Mouse (Mus musculus): ENCODE data around the gene Vps9d1. TPM values are rescaled to one million over a fixed set of nuclear protein-coding genes. Genes with fewer than 3 reads are reported as not detected.
"Not testable (repeated sequence)": the region's sequence is repeated elsewhere in the genome, so short reads cannot be mapped to it uniquely, and the experiment has no call there.

Gene Vps9d1
- polyA plus RNA-seq, 1 experiment from 2014 or later = 24.5 TPM

DNA sequence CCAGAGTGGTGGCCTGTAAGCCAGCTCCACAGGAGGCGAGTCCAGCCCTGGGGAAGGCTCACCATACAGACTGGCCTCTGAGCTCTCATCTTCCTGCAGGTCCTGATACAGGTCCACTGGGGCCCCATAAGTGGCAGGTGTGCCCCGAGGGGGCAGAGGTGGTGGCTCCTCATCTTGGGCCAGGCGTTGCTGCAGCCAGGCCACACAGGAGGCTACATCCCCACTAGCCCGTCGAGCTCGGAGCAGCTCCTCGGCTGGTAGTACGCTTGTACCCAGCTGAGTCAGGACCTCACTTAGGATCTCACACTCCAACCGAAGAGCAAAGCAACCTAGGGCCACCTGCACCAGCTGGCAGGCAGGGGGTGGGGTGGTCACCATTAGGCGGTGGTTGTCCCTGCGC is 20.4 kb downstream of the Vps9d1 start:
- 78% methylated on average over 7 of the region's 11 CpGs for WGBS
- Histone ChIP-seq H3K9ac (ENCODE audit: low read depth, low read length) (no peak overlapping the region), H3K36me3 (ENCODE audit: control insufficient read depth, insufficient read depth, low read length) (0 out of 2 replicates have a peak, but pooled peaks cover 7% of the 10 kb centered on the region), H3K4me1 (ENCODE audit: control insufficient read depth, insufficient read depth, low read length) (0 out of 2 replicates have a peak, but pooled peaks cover 6% of the 10 kb centered on the region), H3K27me3 (replicated peaks; ENCODE audit: control insufficient read depth, insufficient read depth, low read length) (peaks cover 8% of the 10 kb centered on the region), H3K4me3 (ENCODE audit: low read depth, low read length) (no peak overlapping the region), H3K27ac (replicated peaks; ENCODE audit: low read depth, low read length) (no peak overlapping the region), H3K9me3 (ENCODE audit: control insufficient read depth, low read length) (no peaks in the 10 kb centered on the region), H3K4me2 (ENCODE audit: low read depth, low read length) (no peak overlapping the region)
- DNase-seq (ENCODE audit: low spot score) = no peak
- no peak for ATAC-seq (ENCODE audit: low read depth)

DNA sequence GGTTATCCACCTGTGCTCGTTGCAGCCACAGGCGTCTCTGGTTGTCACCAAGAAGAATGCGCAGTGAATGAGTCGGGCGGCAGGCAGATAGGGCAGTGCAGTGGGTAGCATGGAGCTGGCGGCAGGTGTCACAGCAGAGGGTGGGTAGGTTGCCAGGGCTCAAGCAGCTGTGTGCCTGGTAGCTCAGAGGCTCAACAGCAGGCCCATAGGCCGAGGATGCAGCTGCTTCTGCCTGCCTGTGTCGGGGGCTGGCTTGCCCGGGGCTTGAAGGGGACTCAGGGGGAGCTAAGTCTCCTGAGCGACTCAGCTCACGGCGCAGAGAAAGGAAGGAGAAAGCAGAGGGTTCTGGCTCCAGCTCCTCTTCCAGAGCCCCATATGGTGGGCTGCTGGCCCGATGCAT is 20.8 kb downstream of the Vps9d1 start:
- Histone ChIP-seq H3K9me3 (ENCODE audit: control insufficient read depth, low read length) (no peaks in the 10 kb centered on the region), H3K9ac (ENCODE audit: low read depth, low read length) (no peak overlapping the region), H3K4me3 (ENCODE audit: low read depth, low read length) (no peak overlapping the region), H3K4me1 (ENCODE audit: control insufficient read depth, insufficient read depth, low read length) (0 out of 2 replicates have a peak, but pooled peaks cover 6% of the 10 kb centered on the region), H3K27ac (replicated peaks; ENCODE audit: low read depth, low read length) (no peak overlapping the region), H3K27me3 (replicated peaks; ENCODE audit: control insufficient read depth, insufficient read depth, low read length) (peaks cover 8% of the 10 kb centered on the region), H3K4me2 (ENCODE audit: low read depth, low read length) (no peak overlapping the region), H3K36me3 (ENCODE audit: control insufficient read depth, insufficient read depth, low read length) (0 out of 2 replicates have a peak, but pooled peaks cover 12% of the 10 kb centered on the region)
- ATAC-seq (ENCODE audit: low read depth) (peak; percentile 10; the same call in 1 of the 2 replicates), DNase-seq (ENCODE audit: low spot score) (no peak)
- 57% methylated on average over 12 of the region's 13 CpGs for WGBS

DNA sequence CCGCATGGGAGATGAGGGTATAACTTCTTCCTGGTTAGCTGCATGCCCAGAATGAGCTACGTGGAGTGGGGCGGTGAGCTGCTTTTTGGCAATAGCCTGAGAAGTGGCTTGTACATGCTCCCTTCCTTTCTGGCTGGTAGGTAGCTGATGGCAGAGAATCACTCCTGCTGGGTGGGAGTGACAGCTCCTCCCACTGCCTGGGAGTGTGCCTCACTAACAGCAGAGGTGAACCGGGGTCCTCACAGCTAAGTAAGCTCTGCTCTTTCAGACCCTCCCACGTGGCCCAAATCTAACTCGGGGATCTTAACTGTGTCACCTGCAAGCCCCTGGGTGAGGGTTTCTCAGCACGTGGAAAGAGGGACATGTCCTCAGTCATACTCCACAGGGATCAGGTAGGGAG is 21.6 kb downstream of the Vps9d1 start:
- Histone ChIP-seq H3K4me2 (ENCODE audit: low read depth, low read length) (no peak overlapping the region), H3K4me1 (ENCODE audit: control insufficient read depth, insufficient read depth, low read length) (0 out of 2 replicates have a peak, but pooled peaks cover 6% of the 10 kb centered on the region), H3K27me3 (replicated peaks; ENCODE audit: control insufficient read depth, insufficient read depth, low read length) (peaks cover 8% of the 10 kb centered on the region), H3K36me3 (ENCODE audit: control insufficient read depth, insufficient read depth, low read length) (peaks cover 19% of the 10 kb centered on the region), H3K4me3 (ENCODE audit: low read depth, low read length) (no peak overlapping the region), H3K9ac (ENCODE audit: low read depth, low read length) (no peak overlapping the region), H3K27ac (replicated peaks; ENCODE audit: low read depth, low read length) (no peak overlapping the region), H3K9me3 (ENCODE audit: control insufficient read depth, low read length) (no peaks in the 10 kb centered on the region)
- no peak for ATAC-seq (ENCODE audit: low read depth)
- DNase-seq (ENCODE audit: low spot score) = no peak
- WGBS = 43% methylated on average over 7 of the region's 7 CpGs

DNA sequence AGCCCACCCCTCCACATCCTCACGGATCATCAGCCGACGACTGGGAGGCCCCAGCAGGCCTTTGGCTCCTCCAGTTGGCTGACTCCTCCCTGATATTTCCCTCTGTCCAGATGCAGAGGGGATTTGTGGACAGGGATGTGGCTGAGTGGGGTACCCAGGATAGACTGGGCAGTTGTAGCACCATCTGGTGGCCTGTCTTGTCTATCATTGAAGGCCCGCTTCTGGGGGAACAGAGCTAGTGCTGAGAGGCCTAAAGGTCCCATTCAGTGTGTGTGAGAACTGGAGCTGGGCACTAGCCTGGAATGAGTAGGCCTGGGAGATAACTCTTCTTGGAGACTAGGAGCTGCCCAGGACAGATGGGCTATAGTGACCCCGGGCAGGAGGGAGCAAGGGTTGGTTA is 22.4 kb downstream of the Vps9d1 start:
- Histone ChIP-seq H3K9ac (ENCODE audit: low read depth, low read length) (no peak overlapping the region; the same call in 1 of the 2 replicates), H3K4me1 (ENCODE audit: control insufficient read depth, insufficient read depth, low read length) (0 out of 2 replicates have a peak, but pooled peaks cover 6% of the 10 kb centered on the region), H3K27ac (replicated peaks; ENCODE audit: low read depth, low read length) (no peak overlapping the region), H3K36me3 (ENCODE audit: control insufficient read depth, insufficient read depth, low read length) (peaks cover 28% of the 10 kb centered on the region), H3K4me3 (ENCODE audit: low read depth, low read length) (no peak overlapping the region), H3K9me3 (ENCODE audit: control insufficient read depth, low read length) (no peaks in the 10 kb centered on the region), H3K4me2 (ENCODE audit: low read depth, low read length) (no peak overlapping the region), H3K27me3 (replicated peaks; ENCODE audit: control insufficient read depth, insufficient read depth, low read length) (peaks cover 8% of the 10 kb centered on the region)
- 60% methylated on average over 5 of the region's 5 CpGs for WGBS
- ATAC-seq (ENCODE audit: low read depth) = no peak
- no peak for DNase-seq (ENCODE audit: low spot score)

DNA sequence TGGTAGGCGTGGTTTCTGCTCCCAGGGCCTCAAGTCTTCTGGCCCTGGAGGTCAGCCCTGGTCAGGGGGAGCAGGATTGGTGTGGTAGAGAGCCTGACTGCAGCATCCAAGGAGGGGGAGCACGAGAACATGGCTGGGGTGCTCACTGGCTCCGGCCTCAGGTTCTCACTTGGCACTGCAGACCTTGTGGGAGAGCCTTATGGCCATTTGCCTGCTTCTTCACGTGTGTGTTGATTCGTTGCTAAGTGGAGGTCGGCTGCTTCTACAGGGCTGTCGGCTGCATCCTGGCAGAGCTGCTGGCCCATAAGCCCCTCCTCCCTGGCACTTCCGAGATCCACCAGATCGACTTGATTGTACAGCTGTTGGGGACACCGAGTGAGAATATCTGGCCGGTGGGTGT is 23.8 kb downstream of the Vps9d1 start:
- not testable (repeated sequence) for H3K4me3 ChIP-seq (ENCODE audit: low read depth, low read length); H3K4me1 ChIP-seq (ENCODE audit: control insufficient read depth, insufficient read depth, low read length); DNase-seq (ENCODE audit: low spot score); H3K9ac ChIP-seq (ENCODE audit: low read depth, low read length); H3K27me3 ChIP-seq (replicated peaks; ENCODE audit: control insufficient read depth, insufficient read depth, low read length); H3K4me2 ChIP-seq (ENCODE audit: low read depth, low read length); H3K9me3 ChIP-seq (ENCODE audit: control insufficient read depth, low read length); ATAC-seq (ENCODE audit: low read depth); H3K27ac ChIP-seq (replicated peaks; ENCODE audit: low read depth, low read length)
- H3K36me3 ChIP-seq (ENCODE audit: control insufficient read depth, insufficient read depth, low read length) = peaks cover 32% of the 10 kb centered on the region
- WGBS = 85% methylated on average over 5 of the region's 11 CpGs

DNA sequence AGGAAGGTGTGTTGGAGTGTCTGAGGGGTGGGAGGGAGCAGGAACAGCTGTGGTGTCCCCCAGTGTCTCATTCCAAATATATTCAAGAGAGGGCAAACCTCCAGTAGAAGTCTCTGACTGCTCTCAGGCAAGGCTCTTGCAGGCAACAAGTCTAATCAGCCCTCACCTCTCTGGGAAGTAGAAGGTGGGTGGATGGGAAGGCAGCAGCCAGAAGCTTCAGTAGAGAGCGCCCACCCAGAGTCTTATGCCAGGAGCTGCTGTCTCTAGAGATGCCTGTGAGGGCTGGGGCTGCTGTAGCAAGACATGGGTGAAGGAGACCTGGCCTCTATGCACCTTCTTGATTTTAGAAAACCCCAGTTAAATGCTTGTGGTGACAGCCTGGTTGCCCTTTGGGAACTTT is 25.7 kb downstream of the Vps9d1 start:
- no peaks in the 10 kb centered on the region for H3K9me3 ChIP-seq (ENCODE audit: control insufficient read depth, low read length)
- H3K4me1 ChIP-seq (ENCODE audit: control insufficient read depth, insufficient read depth, low read length) = peaks cover 8% of the 10 kb centered on the region
- no peak overlapping the region for H3K9ac ChIP-seq (ENCODE audit: low read depth, low read length)
- ATAC-seq (ENCODE audit: low read depth) = no peak
- H3K36me3 ChIP-seq (ENCODE audit: control insufficient read depth, insufficient read depth, low read length) = peaks cover 32% of the 10 kb centered on the region
- H3K4me3 ChIP-seq (ENCODE audit: low read depth, low read length) = no peak overlapping the region
- H3K27ac ChIP-seq (replicated peaks; ENCODE audit: low read depth, low read length) = no peak overlapping the region
- no peak for DNase-seq (ENCODE audit: low spot score)
- WGBS = 86% methylated on average over 1 of the region's 1 CpGs
- H3K27me3 ChIP-seq (replicated peaks; ENCODE audit: control insufficient read depth, insufficient read depth, low read length) = no peaks in the 10 kb centered on the region
- no peak overlapping the region for H3K4me2 ChIP-seq (ENCODE audit: low read depth, low read length)

DNA sequence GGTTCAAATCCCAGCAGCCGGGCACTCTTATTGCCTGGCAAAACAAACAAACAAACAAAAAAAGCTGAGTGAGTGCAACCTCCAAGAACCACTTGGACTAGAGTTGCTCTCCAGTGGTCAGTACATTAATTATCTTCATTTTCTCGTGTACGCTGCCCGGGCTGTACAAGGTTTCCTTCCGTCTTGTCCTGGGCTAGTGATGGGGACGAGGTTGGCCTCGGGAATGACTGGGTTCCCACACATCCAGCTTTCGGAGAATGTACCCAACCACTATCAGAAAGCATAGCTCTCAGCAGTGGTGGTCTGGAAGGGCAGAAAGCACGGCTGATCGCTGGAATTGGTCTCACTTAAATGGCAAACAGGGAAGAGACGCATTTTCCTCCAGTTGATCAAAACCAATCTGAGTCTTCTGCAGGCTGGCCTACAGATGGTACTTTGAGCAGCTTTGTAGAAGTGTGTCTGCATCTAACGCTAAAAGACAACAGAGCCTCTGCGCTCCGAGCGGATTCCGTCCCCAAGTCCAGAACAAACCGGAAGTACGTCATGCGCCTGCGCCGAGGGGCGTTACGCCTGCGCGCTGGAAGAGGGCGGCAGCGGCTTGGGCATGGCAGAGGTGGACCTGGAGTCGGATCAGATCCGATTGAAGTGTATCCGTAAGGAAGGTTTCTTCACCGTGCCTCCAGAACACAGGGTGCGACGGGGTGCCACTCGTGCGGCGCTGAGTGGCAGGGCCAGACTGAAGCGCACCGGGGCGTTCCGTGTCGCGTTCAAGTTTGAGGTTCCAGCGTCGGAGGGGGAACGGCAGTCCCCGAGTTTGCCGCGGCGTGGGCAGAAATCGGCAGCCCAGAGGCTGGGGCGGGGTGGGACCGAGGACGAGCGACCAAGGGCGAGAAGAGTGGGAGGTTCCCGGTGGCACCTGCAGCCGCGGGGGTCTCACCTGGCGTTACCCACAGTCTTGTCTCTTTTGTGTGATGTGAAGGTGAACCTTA is 29.6 kb downstream of the Vps9d1 start, which contains the start of gene Cdk10:
Cdk10 (plus strand) TSS at position 565 of the 989 bp plus-strand sequence.
- ATAC-seq (ENCODE audit: low read depth) = peak; percentile 93
- peaks cover 8% of the 10 kb centered on the region for H3K4me1 ChIP-seq (ENCODE audit: control insufficient read depth, insufficient read depth, low read length)
- DNase-seq (ENCODE audit: low spot score) = peak; percentile 95

DNA sequence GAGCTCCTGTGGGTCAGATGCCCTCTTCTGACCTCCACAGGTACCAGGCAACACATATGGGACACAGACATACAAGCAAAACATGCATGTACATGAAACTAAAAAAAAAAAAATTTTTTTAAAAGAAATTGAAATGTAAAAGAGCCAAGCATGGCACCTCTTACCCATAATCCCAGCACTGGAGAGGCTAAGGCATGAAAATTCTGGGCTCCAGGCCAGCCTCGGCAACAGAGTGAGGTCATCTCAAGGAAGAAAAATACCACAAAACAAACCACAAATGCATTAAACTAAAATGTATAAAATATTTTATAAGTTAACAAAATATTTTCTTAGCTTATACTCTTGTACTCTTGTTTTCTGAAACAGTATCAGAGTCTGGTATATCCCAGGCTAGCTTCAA is 33.2 kb downstream of the Vps9d1 start:
- Histone ChIP-seq H3K4me3 (ENCODE audit: low read depth, low read length) (no peak overlapping the region), H3K9me3 (ENCODE audit: control insufficient read depth, low read length) (no peaks in the 10 kb centered on the region), H3K9ac (ENCODE audit: low read depth, low read length) (no peak overlapping the region), H3K27ac (replicated peaks; ENCODE audit: low read depth, low read length) (no peak overlapping the region), H3K27me3 (replicated peaks; ENCODE audit: control insufficient read depth, insufficient read depth, low read length) (no peaks in the 10 kb centered on the region), H3K36me3 (ENCODE audit: control insufficient read depth, insufficient read depth, low read length) (no peaks in the 10 kb centered on the region), H3K4me1 (ENCODE audit: control insufficient read depth, insufficient read depth, low read length) (peaks cover 8% of the 10 kb centered on the region), H3K4me2 (ENCODE audit: low read depth, low read length) (no peak overlapping the region)
- ATAC-seq (ENCODE audit: low read depth) = no peak
- 74% methylated on average over 1 of the region's 1 CpGs for WGBS
- DNase-seq (ENCODE audit: low spot score) = peak; percentile 33

More for the DNA sequence above, 29.6 kb downstream of the Vps9d1 start, which contains the start of gene Cdk10:
- no peaks in the 10 kb centered on the region for H3K27me3 ChIP-seq (replicated peaks; ENCODE audit: control insufficient read depth, insufficient read depth, low read length)
- WGBS = 3% methylated on average over 51 of the region's 59 CpGs
- H3K36me3 ChIP-seq (ENCODE audit: control insufficient read depth, insufficient read depth, low read length) = peaks cover 32% of the 10 kb centered on the region
- H3K4me3 ChIP-seq (ENCODE audit: low read depth, low read length) = peak within 1 kb of the TSS; percentile 85
- H3K4me2 ChIP-seq (ENCODE audit: low read depth, low read length) = peak within 1 kb of the TSS; percentile 81
- H3K9ac ChIP-seq (ENCODE audit: low read depth, low read length) = peak within 1 kb of the TSS; percentile 92
- no peaks in the 10 kb centered on the region for H3K9me3 ChIP-seq (ENCODE audit: control insufficient read depth, low read length)
- H3K27ac ChIP-seq (replicated peaks; ENCODE audit: low read depth, low read length) = peak within 1 kb of the TSS; percentile 89
